8 mouse cellular contexts compared by ENCODE assay signal in genomic region chr10:121767295-121767694, GRCm38 (mm10). TPM values are rescaled to one million over a fixed set of nuclear protein-coding genes. Genes with fewer than 3 reads are reported as not detected.
DNase-seq lines count a peak whose midpoint lies in the region; ATAC-seq and TF ChIP-seq lines count a peak whose summit lies in the region.
"Not testable (repeated sequence)": the region's sequence is repeated elsewhere in the genome, so short reads cannot be mapped to it uniquely, and the experiment has no call there.

No protein-coding gene starts in this region.

- not testable (repeated sequence) for H3K27me3 ChIP-seq in forebrain, postnatal 0 days (ENCODE audit: insufficient read depth, low read length); intestine, postnatal 0 days (replicated peaks; ENCODE audit: control insufficient read depth, insufficient read depth, low read length); midbrain, postnatal 0 days (ENCODE audit: insufficient read depth, low read length)

- H3K4me3 ChIP-seq in forebrain, postnatal 0 days (ENCODE audit: low read depth, low read length); intestine, postnatal 0 days (ENCODE audit: low read depth, low read length); midbrain, postnatal 0 days (ENCODE audit: low read depth, low read length): not testable (repeated sequence)

- H3K9me3 ChIP-seq in forebrain, postnatal 0 days (ENCODE audit: low read length); intestine, postnatal 0 days (ENCODE audit: control insufficient read depth); midbrain, postnatal 0 days (ENCODE audit: low read length): not testable (repeated sequence)

- peak; percentile 43 for DNase-seq in 416B (ENCODE audit: low read depth)
- DNase-seq in MEL-GATA-1-ER (ENCODE audit: extremely low read depth, low read depth) = peak; percentile 33
- DNase-seq in brain, embryonic 14.5 days (ENCODE audit: low read depth) = not testable (repeated sequence)
- peak; percentile 21 for DNase-seq in forebrain, postnatal 0 days
- peak; percentile 31 for DNase-seq in liver
- DNase-seq in midbrain, postnatal 0 days (ENCODE audit: low spot score) = peak; percentile 37
- peak; percentile 24 for DNase-seq in thymus, postnatal 14 days

- H3K9ac ChIP-seq in forebrain, postnatal 0 days; intestine, postnatal 0 days (ENCODE audit: low read depth, low read length); midbrain, postnatal 0 days (replicated peaks; ENCODE audit: low read length, poor library complexity, severe bottlenecking): not testable (repeated sequence)

- H3K36me3 ChIP-seq in forebrain, postnatal 0 days (ENCODE audit: insufficient read depth); intestine, postnatal 0 days (ENCODE audit: control insufficient read depth, insufficient read depth); midbrain, postnatal 0 days (ENCODE audit: insufficient read depth, low read length): not testable (repeated sequence)

- 83% methylated on average over 3 of the region's 3 CpGs for WGBS in forebrain, postnatal 0 days
- WGBS in intestine, postnatal 0 days = 78% methylated on average over 3 of the region's 3 CpGs
- WGBS in midbrain, postnatal 0 days = 82% methylated on average over 3 of the region's 3 CpGs

- not testable (repeated sequence) for H3K4me1 ChIP-seq in forebrain, postnatal 0 days (ENCODE audit: insufficient read depth); intestine, postnatal 0 days (replicated peaks; ENCODE audit: control insufficient read depth, insufficient read depth, low read length); midbrain, postnatal 0 days (ENCODE audit: insufficient read depth, low read length)

- H3K27ac ChIP-seq in forebrain, postnatal 0 days (ENCODE audit: low read depth, low read length); intestine, postnatal 0 days (ENCODE audit: low read depth, low read length); midbrain, postnatal 0 days (ENCODE audit: low read depth, low read length): not testable (repeated sequence)

- peak; percentile 24; the same call in 1 of the 2 replicates for TF ChIP-seq CTCF in brain, embryonic 14.5 days (IDR thresholded peaks at IDR 0.05; ENCODE audit: borderline replicate concordance, extremely low read depth, insufficient read depth, insufficient read length)
- TF ChIP-seq CTCF in forebrain, postnatal 0 days (IDR thresholded peaks at IDR 0.05; ENCODE audit: low read depth) = peak; percentile 47
- TF ChIP-seq CTCF in intestine, postnatal 0 days (IDR thresholded peaks at IDR 0.05; ENCODE audit: low read depth) = peak; percentile 63
- TF ChIP-seq CTCF in midbrain, postnatal 0 days (IDR thresholded peaks at IDR 0.05) = peak; percentile 60

- H3K4me2 ChIP-seq in forebrain, postnatal 0 days (ENCODE audit: low read depth); intestine, postnatal 0 days (replicated peaks; ENCODE audit: low read depth); midbrain, postnatal 0 days (ENCODE audit: low read depth, low read length, poor library complexity, severe bottlenecking): not testable (repeated sequence)

- not testable (repeated sequence) for TF ChIP-seq POLR2A in brain, embryonic 14.5 days (IDR thresholded peaks at IDR 0.05; ENCODE audit: borderline replicate concordance, extremely low read depth, insufficient read depth, insufficient read length, poor library complexity, severe bottlenecking)

- ATAC-seq in forebrain, postnatal 0 days; intestine, postnatal 0 days; midbrain, postnatal 0 days (ENCODE audit: low FRiP score): not testable (repeated sequence)

RNA-seq across cellular contexts. Expression of gene BC048403, which starts 27.6 kb away (rescaled TPM):
- 4.2 and 4.8 TPM in 2 replicates for polyA plus RNA-seq in brain, embryonic 14.5 days (2012; rRNA removed)
- total RNA-seq in forebrain, postnatal 0 days (2014; rRNA removed) = 1.2 and 4.0 TPM in 2 replicates
- 1.7 and 2.3 TPM in 2 replicates for polyA plus RNA-seq in forebrain, postnatal 0 days (2015; fragmentation: Nextera tagmentation; extraction: Ambion mirVana)
- 2.4 and 2.5 TPM in 2 replicates for polyA plus RNA-seq in intestine, postnatal 0 days (2015; fragmentation: Nextera tagmentation; extraction: Ambion mirVana)
- 2.5 and 4.5 TPM in 2 replicates for total RNA-seq in midbrain, postnatal 0 days (2014; rRNA removed)
- polyA plus RNA-seq in midbrain, postnatal 0 days (2015; fragmentation: Nextera tagmentation; extraction: Ambion mirVana) = 1.5 and 1.9 TPM in 2 replicates
